Mouse (Mus musculus): ENCODE results near the gene Paqr6. TPM values are rescaled to one million over a fixed set of nuclear protein-coding genes. Genes with fewer than 3 reads are reported as not detected.

Paqr6 gene
- polyA plus RNA-seq, 1 experiment = 3.6 TPM

GRCm38 (mm10) chr3:88407529-88407928 is 43.1 kb downstream of the Paqr6 start:
- DNase-seq = no peak
- WGBS = 53% methylated on average over 7 of the region's 7 CpGs
- TF ChIP-seq POLR2A (IDR thresholded peaks at IDR 0.05; ENCODE audit: low read depth, low read length) (no peak), CTCF (conservative IDR thresholded peaks at IDR 0.05; ENCODE audit: insufficient read depth, insufficient read length, low read depth, low read length) (no peak)
- Histone ChIP-seq H3K4me1 (ENCODE audit: control insufficient read depth, insufficient read depth, low read length) (peaks cover 5% of the 10 kb centered on the region; the same call in 1 of the 2 replicates), H3K27ac (ENCODE audit: insufficient read depth, low read depth, low read length) (no peak overlapping the region), H3K36me3 (ENCODE audit: control insufficient read depth, insufficient read depth, low read length) (no peaks in the 10 kb centered on the region), H3K27me3 (replicated peaks; ENCODE audit: control insufficient read depth, insufficient read depth, low read length) (no peaks in the 10 kb centered on the region), H3K4me3 (ENCODE audit: insufficient read depth, low read depth, low read length) (no peak overlapping the region)

DNA sequence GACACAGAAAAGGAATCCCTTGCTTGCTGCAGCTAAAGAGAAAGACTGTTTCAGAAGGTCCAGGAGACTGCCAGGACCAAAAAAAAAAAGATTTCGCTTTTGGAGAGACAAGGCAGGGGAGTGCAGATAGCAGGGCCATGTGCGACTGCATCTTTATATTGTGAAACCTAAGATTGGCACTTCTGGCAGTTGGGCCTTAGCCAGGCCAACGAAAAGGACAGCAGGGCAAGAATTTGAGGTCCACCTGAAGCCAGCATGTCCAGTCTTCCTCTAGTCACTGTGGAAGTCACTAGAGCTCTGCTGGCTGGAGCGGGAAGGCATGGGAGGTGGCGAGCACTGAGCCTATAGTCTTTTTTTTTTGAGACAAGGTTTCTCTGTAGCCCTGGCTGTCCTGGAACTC is 44.6 kb downstream of the Paqr6 start:
- H3K4me3 ChIP-seq (ENCODE audit: insufficient read depth, low read depth, low read length) = no peak overlapping the region

DNA sequence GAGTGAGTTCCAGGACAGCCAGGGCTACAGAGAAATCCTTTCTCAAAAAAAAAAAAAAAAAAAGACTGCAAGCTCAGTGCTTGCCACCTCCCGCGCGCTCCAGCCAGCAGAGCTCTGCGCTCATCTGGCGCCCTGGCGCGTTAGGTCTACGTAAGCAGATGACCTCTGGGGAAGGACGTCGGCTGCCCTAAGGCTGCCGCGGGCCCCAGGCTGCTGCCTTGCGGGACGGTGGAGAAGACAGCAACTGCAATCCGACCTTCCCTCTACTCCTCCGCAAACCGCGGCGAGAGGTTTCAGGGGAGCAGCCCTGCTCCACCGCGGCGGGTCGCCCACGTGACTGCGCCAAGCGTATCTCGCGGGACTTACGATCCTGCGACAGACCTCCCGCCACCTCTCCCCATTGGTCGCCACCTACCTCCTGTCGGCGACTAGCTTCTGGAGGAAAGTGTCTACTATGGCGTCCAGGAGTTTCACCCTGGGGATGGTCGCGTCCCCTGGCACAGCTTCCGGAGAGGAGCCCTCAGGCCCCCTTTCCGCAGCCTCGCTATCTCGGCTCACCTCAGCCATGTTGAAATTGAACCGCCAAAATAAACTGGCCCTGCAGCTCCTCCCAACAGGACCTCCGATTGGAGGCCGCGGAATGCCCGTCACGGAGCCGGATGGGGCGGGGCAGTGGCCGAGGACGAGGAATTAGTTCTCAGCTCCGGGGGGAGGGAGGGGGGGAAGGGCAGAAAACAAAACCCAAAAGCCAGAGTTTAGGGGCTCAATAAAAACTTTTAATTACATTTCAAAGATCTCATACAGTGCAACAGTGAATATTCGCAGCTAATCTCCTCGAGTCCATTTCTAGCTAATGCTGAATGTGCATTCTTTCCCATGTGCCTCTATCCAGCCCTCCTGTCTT is 45.6 kb downstream of the Paqr6 start, which contains the start of gene Pmf1:
Gene Pmf1 (minus strand): TSS at position 591 of the 904 bp plus-strand sequence.
- TF ChIP-seq CTCF (conservative IDR thresholded peaks at IDR 0.05; ENCODE audit: insufficient read depth, insufficient read length, low read depth, low read length) = 0 out of 2 replicates have a peak, but pooled peaks have one; percentile 4
- peak; percentile 86 for TF ChIP-seq POLR2A (IDR thresholded peaks at IDR 0.05; ENCODE audit: low read depth, low read length)
- under 1% methylated on average over 54 of the region's 54 CpGs for WGBS
- Histone ChIP-seq H3K4me1 (ENCODE audit: control insufficient read depth, insufficient read depth, low read length) (peaks cover 5% of the 10 kb centered on the region; the same call in 1 of the 2 replicates), H3K27me3 (replicated peaks; ENCODE audit: control insufficient read depth, insufficient read depth, low read length) (no peaks in the 10 kb centered on the region), H3K36me3 (ENCODE audit: control insufficient read depth, insufficient read depth, low read length) (no peaks in the 10 kb centered on the region; the same call in 1 of the 2 replicates), H3K4me3 (ENCODE audit: insufficient read depth, low read depth, low read length) (peak within 1 kb of the TSS; percentile 88), H3K27ac (ENCODE audit: insufficient read depth, low read depth, low read length) (peak within 1 kb of the TSS; percentile 98)
- peak; percentile 97 for DNase-seq

More for the DNA sequence above, 44.6 kb downstream of the Paqr6 start:
- no peak overlapping the region for H3K27ac ChIP-seq (ENCODE audit: insufficient read depth, low read depth, low read length)
- H3K36me3 ChIP-seq (ENCODE audit: control insufficient read depth, insufficient read depth, low read length) = no peaks in the 10 kb centered on the region
- TF ChIP-seq CTCF (conservative IDR thresholded peaks at IDR 0.05; ENCODE audit: insufficient read depth, insufficient read length, low read depth, low read length) (no peak), POLR2A (IDR thresholded peaks at IDR 0.05; ENCODE audit: low read depth, low read length) (no peak)
- 47% methylated on average over 5 of the region's 5 CpGs for WGBS
- no peak for DNase-seq
- H3K4me1 ChIP-seq (ENCODE audit: control insufficient read depth, insufficient read depth, low read length) = peaks cover 5% of the 10 kb centered on the region; the same call in 1 of the 2 replicates
- H3K27me3 ChIP-seq (replicated peaks; ENCODE audit: control insufficient read depth, insufficient read depth, low read length) = no peaks in the 10 kb centered on the region

DNA sequence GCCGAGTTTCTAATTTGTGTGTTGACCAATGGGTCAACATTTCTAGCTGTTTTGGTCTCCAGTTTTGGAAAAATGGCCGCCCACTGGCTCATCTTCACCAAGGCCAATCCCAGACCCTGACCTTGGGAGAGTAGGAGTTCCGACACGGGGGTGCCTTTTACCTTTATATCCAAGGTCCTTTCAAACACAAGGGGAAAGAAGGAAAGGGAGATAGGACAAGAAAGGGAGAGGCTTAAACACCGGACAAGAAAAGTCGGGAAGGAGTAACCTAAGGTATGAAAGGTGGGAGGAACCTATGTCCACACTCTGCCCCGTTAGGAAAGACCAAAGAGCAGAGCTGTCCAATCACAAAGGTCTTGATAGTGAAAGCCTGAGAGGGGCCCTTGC is 46.3 kb downstream of the Paqr6 start:
- Histone ChIP-seq H3K4me3 (ENCODE audit: insufficient read depth, low read depth, low read length) (peak overlapping the region; percentile 33), H3K27me3 (replicated peaks; ENCODE audit: control insufficient read depth, insufficient read depth, low read length) (no peaks in the 10 kb centered on the region), H3K4me1 (ENCODE audit: control insufficient read depth, insufficient read depth, low read length) (peaks cover 5% of the 10 kb centered on the region; the same call in 1 of the 2 replicates), H3K27ac (ENCODE audit: insufficient read depth, low read depth, low read length) (peak overlapping the region; percentile 88), H3K36me3 (ENCODE audit: control insufficient read depth, insufficient read depth, low read length) (no peaks in the 10 kb centered on the region; the same call in 1 of the 2 replicates)
- DNase-seq = no peak
- TF ChIP-seq POLR2A (IDR thresholded peaks at IDR 0.05; ENCODE audit: low read depth, low read length) (no peak), CTCF (conservative IDR thresholded peaks at IDR 0.05; ENCODE audit: insufficient read depth, insufficient read length, low read depth, low read length) (no peak)
- 20% methylated on average over 7 of the region's 7 CpGs for WGBS

DNA sequence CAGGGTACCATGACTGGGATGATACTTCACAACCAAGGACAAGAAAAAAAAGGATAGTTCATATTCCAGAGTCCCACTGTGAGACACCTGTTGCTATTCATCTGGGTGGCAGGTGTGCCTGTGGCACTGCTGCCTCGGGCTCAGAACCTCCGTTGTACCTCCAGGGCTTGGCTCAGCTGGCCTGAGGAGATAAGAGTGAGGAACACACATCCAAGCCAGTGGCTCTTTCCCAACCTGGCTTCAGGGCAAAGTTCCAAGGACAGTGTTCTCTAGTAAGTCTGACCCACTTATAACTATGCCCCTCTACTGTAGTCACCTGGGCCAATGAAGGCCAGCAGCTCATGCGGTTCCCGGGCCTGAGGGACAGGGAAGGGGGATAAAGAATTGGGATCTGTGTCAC is 47.3 kb downstream of the Paqr6 start:
- WGBS = 73% methylated on average over 4 of the region's 4 CpGs
- no peak for DNase-seq
- Histone ChIP-seq H3K4me3 (ENCODE audit: insufficient read depth, low read depth, low read length) (no peak overlapping the region), H3K4me1 (ENCODE audit: control insufficient read depth, insufficient read depth, low read length) (peaks cover 5% of the 10 kb centered on the region; the same call in 1 of the 2 replicates), H3K36me3 (ENCODE audit: control insufficient read depth, insufficient read depth, low read length) (no peaks in the 10 kb centered on the region; the same call in 1 of the 2 replicates), H3K27me3 (replicated peaks; ENCODE audit: control insufficient read depth, insufficient read depth, low read length) (no peaks in the 10 kb centered on the region), H3K27ac (ENCODE audit: insufficient read depth, low read depth, low read length) (no peak overlapping the region)
- TF ChIP-seq POLR2A (IDR thresholded peaks at IDR 0.05; ENCODE audit: low read depth, low read length) (no peak), CTCF (conservative IDR thresholded peaks at IDR 0.05; ENCODE audit: insufficient read depth, insufficient read length, low read depth, low read length) (no peak)

DNA sequence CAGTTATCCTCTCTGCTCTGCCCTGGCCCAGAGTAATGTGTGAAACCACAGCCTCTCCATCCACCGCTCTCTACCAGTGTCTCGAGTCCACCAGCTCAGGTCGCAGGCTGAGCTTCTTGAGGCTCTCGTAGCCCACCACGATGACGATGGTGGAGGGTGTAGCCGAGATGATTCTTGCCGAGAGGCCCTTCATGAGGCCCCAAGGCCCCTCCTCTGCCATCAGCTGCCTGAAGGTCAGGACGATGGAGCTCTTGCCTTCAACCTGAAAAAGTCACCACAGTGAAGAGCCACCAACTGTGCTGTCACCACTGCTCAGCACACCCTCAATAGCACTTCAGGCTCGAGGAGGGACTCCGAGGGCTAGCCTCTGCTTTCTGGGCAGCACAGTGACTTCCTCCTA is 48.3 kb downstream of the Paqr6 start:
- TF ChIP-seq POLR2A (IDR thresholded peaks at IDR 0.05; ENCODE audit: low read depth, low read length) (no peak), CTCF (conservative IDR thresholded peaks at IDR 0.05; ENCODE audit: insufficient read depth, insufficient read length, low read depth, low read length) (no peak)
- Histone ChIP-seq H3K27me3 (replicated peaks; ENCODE audit: control insufficient read depth, insufficient read depth, low read length) (no peaks in the 10 kb centered on the region), H3K36me3 (ENCODE audit: control insufficient read depth, insufficient read depth, low read length) (no peaks in the 10 kb centered on the region; the same call in 1 of the 2 replicates), H3K4me3 (ENCODE audit: insufficient read depth, low read depth, low read length) (no peak overlapping the region), H3K4me1 (ENCODE audit: control insufficient read depth, insufficient read depth, low read length) (peaks cover 5% of the 10 kb centered on the region; the same call in 1 of the 2 replicates), H3K27ac (ENCODE audit: insufficient read depth, low read depth, low read length) (no peak overlapping the region)
- DNase-seq = no peak
- WGBS = 88% methylated on average over 11 of the region's 11 CpGs

DNA sequence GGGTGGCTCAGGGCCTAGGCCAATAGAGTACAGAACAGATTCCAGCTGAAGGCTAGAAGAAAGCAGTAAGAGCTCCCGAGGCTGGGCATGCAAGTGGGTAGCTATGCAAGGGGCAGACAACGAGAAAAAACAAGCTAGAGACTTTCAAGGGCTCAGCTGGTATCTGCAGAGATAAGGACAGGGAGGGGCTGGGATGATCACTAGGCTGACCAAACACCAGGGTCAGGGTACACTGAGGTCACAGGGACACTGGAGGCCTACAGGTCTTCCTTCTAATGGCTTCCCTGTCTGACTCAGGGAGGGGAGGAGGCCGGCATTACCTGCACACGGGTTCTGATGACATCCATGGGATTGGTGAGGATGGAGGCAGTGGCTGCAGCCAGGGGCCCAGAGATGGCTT is 51.3 kb downstream of the Paqr6 start:
- Histone ChIP-seq H3K27me3 (replicated peaks; ENCODE audit: control insufficient read depth, insufficient read depth, low read length) (no peaks in the 10 kb centered on the region), H3K36me3 (ENCODE audit: control insufficient read depth, insufficient read depth, low read length) (no peaks in the 10 kb centered on the region; the same call in 1 of the 2 replicates), H3K27ac (ENCODE audit: insufficient read depth, low read depth, low read length) (no peak overlapping the region), H3K4me1 (ENCODE audit: control insufficient read depth, insufficient read depth, low read length) (peaks cover 2% of the 10 kb centered on the region; the same call in 1 of the 2 replicates), H3K4me3 (ENCODE audit: insufficient read depth, low read depth, low read length) (no peak overlapping the region)
- TF ChIP-seq POLR2A (IDR thresholded peaks at IDR 0.05; ENCODE audit: low read depth, low read length) = no peak
- no peak for TF ChIP-seq CTCF (conservative IDR thresholded peaks at IDR 0.05; ENCODE audit: insufficient read depth, insufficient read length, low read depth, low read length)
- WGBS = 75% methylated on average over 4 of the region's 4 CpGs
- no peak for DNase-seq

Data from kidney, adult 2 months (tissue).